Mouse (Mus musculus) spleen, adult 2 months (tissue): Measurements from ENCODE around the gene Rpl37.

Experiments used
- CTCF ChIP-seq: fragments of 200-500 bp; IDR thresholded peaks from 2 replicates; pipeline ENCODE4 v1.5.1; 2011; ENCODE audit warnings: mild to moderate bottlenecking, inconsistent platforms; ENCODE audit not compliant: insufficient read depth, insufficient read length, insufficient replicate concordance; ENCODE audit errors: extremely low read depth
- POLR2A ChIP-seq: fragments of 200-500 bp; IDR thresholded peaks from 2 replicates; pipeline ENCODE4 v1.6.1; 2011; ENCODE audit warnings: low read depth, low read length, inconsistent platforms

DNA sequence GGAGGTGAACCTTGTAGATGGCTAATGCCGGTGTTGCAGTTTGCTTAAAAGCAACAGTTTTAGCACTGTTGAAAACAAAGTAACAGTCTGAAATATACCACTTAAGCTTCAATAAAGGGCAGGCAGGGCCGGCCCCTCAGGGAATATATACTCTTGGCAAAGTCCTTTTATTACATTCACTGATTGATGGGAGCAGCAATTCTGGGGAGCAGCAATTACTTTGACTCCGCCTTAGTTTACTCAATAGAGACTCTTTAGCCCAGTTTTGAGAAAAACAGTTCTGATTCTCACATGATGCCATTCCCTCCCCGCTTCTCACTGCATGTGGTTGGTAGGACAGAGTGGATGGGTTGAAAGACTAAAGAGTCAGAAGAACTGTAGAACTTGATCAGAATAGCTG is 32.7 kb downstream of the Rpl37 start:
- TF ChIP-seq POLR2A (no peak), CTCF (no peak)
